Mouse (Mus musculus): ENCODE measurements at regions not wholly inside any gene's neighbourhood (a gene's known extent, or its start where the extent isn't known, plus 50 kb on each side); places are given as distances from the start of the nearest gene placed in this dataset.

GRCm38 (mm10) chr7:117778996-117779395, 337.0 kb downstream of the Rps15a start:
- Histone ChIP-seq H3K36me3 (no peaks in the 10 kb centered on the region), H3K9ac (no peak overlapping the region), H3K27me3 (no peaks in the 10 kb centered on the region), H3K4me3 (no peak overlapping the region), H3K4me1 (replicated peaks) (no peaks in the 10 kb centered on the region), H3K27ac (no peak overlapping the region), H3K4me2 (no peak overlapping the region), H3K9me3 (replicated peaks) (no peaks in the 10 kb centered on the region)
- ATAC-seq (replicated peaks; ENCODE audit: insufficient number of reproducible peaks, insufficient read depth, low FRiP score, low read depth), result no peak
- WGBS, result 70% methylated on average over 4 of the region's 4 CpGs

- H3K4me3 ChIP-seq, result no peak overlapping the region
- H3K4me1 ChIP-seq (replicated peaks), result no peaks in the 10 kb centered on the region
- H3K4me2 ChIP-seq, result no peak overlapping the region
- no peak for ATAC-seq (replicated peaks; ENCODE audit: insufficient number of reproducible peaks, insufficient read depth, low FRiP score, low read depth)
- no peak overlapping the region for H3K9ac ChIP-seq
- H3K36me3 ChIP-seq, result no peaks in the 10 kb centered on the region
- no peaks in the 10 kb centered on the region for H3K9me3 ChIP-seq (replicated peaks)
- 83% methylated on average over 2 of the region's 2 CpGs for WGBS
- no peak overlapping the region for H3K27ac ChIP-seq
- H3K27me3 ChIP-seq, result no peaks in the 10 kb centered on the region
Measured at GRCm38 (mm10) chr7:117777921-117778320, 338.1 kb downstream of the Rps15a start.

- H3K4me3 ChIP-seq, result no peak overlapping the region
- H3K27me3 ChIP-seq, result no peaks in the 10 kb centered on the region
- H3K4me1 ChIP-seq (replicated peaks), result no peaks in the 10 kb centered on the region
- no peak overlapping the region for H3K9ac ChIP-seq
- H3K27ac ChIP-seq, result no peak overlapping the region
- no peak for ATAC-seq (replicated peaks; ENCODE audit: insufficient number of reproducible peaks, insufficient read depth, low FRiP score, low read depth)
- no peaks in the 10 kb centered on the region for H3K9me3 ChIP-seq (replicated peaks)
- WGBS, result 71% methylated on average over 6 of the region's 6 CpGs
- no peaks in the 10 kb centered on the region for H3K36me3 ChIP-seq
- no peak overlapping the region for H3K4me2 ChIP-seq
Measured at GRCm38 (mm10) chr7:117771836-117772235, 344.2 kb downstream of the Rps15a start.

- ATAC-seq (replicated peaks; ENCODE audit: insufficient number of reproducible peaks, insufficient read depth, low FRiP score, low read depth), result no peak
- H3K4me1 ChIP-seq (replicated peaks), result no peaks in the 10 kb centered on the region
- no peaks in the 10 kb centered on the region for H3K9me3 ChIP-seq (replicated peaks)
- H3K36me3 ChIP-seq, result no peaks in the 10 kb centered on the region
- WGBS, result 19% methylated on average over 1 of the region's 1 CpGs
- H3K4me3 ChIP-seq, result no peak overlapping the region
- H3K27ac ChIP-seq, result no peak overlapping the region
- H3K9ac ChIP-seq, result no peak overlapping the region
- H3K27me3 ChIP-seq, result no peaks in the 10 kb centered on the region
- no peak overlapping the region for H3K4me2 ChIP-seq
Measured at GRCm38 (mm10) chr7:117759506-117759905, 356.5 kb downstream of the Rps15a start.

- Histone ChIP-seq H3K9ac (no peak overlapping the region), H3K27ac (no peak overlapping the region), H3K27me3 (no peaks in the 10 kb centered on the region), H3K36me3 (no peaks in the 10 kb centered on the region), H3K4me3 (no peak overlapping the region), H3K9me3 (replicated peaks) (no peaks in the 10 kb centered on the region), H3K4me2 (no peak overlapping the region), H3K4me1 (replicated peaks) (no peaks in the 10 kb centered on the region)
- WGBS, result 30% methylated on average over 4 of the region's 4 CpGs
- no peak for ATAC-seq (replicated peaks; ENCODE audit: insufficient number of reproducible peaks, insufficient read depth, low FRiP score, low read depth)
Measured at GRCm38 (mm10) chr7:117757033-117757432, 359.0 kb downstream of the Rps15a start.

GRCm38 (mm10) chr7:117755830-117756229, 360.2 kb downstream of the Rps15a start:
- Histone ChIP-seq H3K9me3 (replicated peaks) (no peaks in the 10 kb centered on the region), H3K4me2 (no peak overlapping the region), H3K9ac (no peak overlapping the region), H3K27ac (no peak overlapping the region), H3K27me3 (no peaks in the 10 kb centered on the region), H3K36me3 (no peaks in the 10 kb centered on the region), H3K4me3 (no peak overlapping the region), H3K4me1 (replicated peaks) (no peaks in the 10 kb centered on the region)
- 56% methylated on average over 5 of the region's 5 CpGs for WGBS
- ATAC-seq (replicated peaks; ENCODE audit: insufficient number of reproducible peaks, insufficient read depth, low FRiP score, low read depth), result no peak

- 68% methylated on average over 5 of the region's 5 CpGs for WGBS
- Histone ChIP-seq H3K4me3 (no peak overlapping the region), H3K9me3 (replicated peaks) (no peaks in the 10 kb centered on the region), H3K9ac (no peak overlapping the region), H3K4me1 (replicated peaks) (no peaks in the 10 kb centered on the region), H3K27me3 (no peaks in the 10 kb centered on the region), H3K27ac (no peak overlapping the region), H3K36me3 (no peaks in the 10 kb centered on the region), H3K4me2 (no peak overlapping the region)
- no peak for ATAC-seq (replicated peaks; ENCODE audit: insufficient number of reproducible peaks, insufficient read depth, low FRiP score, low read depth)
Measured at GRCm38 (mm10) chr7:117753296-117753695, 362.7 kb downstream of the Rps15a start.

- Histone ChIP-seq H3K9ac (no peak overlapping the region), H3K9me3 (replicated peaks) (no peaks in the 10 kb centered on the region), H3K4me2 (no peak overlapping the region), H3K27ac (no peak overlapping the region), H3K4me1 (replicated peaks) (no peaks in the 10 kb centered on the region), H3K36me3 (no peaks in the 10 kb centered on the region), H3K4me3 (no peak overlapping the region), H3K27me3 (no peaks in the 10 kb centered on the region)
- ATAC-seq (replicated peaks; ENCODE audit: insufficient number of reproducible peaks, insufficient read depth, low FRiP score, low read depth), result no peak
- 48% methylated on average over 12 of the region's 12 CpGs for WGBS
Measured at GRCm38 (mm10) chr7:117752302-117753185, 363.4 kb downstream of the Rps15a start.

- 76% methylated on average over 4 of the region's 4 CpGs for WGBS
- no peak overlapping the region for H3K27ac ChIP-seq
- ATAC-seq (replicated peaks; ENCODE audit: insufficient number of reproducible peaks, insufficient read depth, low FRiP score, low read depth), result no peak
- no peak overlapping the region for H3K9ac ChIP-seq
- no peaks in the 10 kb centered on the region for H3K4me1 ChIP-seq (replicated peaks)
- H3K9me3 ChIP-seq (replicated peaks), result no peaks in the 10 kb centered on the region
- no peaks in the 10 kb centered on the region for H3K36me3 ChIP-seq
- no peak overlapping the region for H3K4me3 ChIP-seq
- H3K4me2 ChIP-seq, result no peak overlapping the region
- H3K27me3 ChIP-seq, result no peaks in the 10 kb centered on the region
Measured at GRCm38 (mm10) chr7:117747991-117748390, 367.2 kb downstream of the Xylt1 start.

- ATAC-seq (replicated peaks; ENCODE audit: insufficient number of reproducible peaks, insufficient read depth, low FRiP score, low read depth), result no peak
- no peaks in the 10 kb centered on the region for H3K4me1 ChIP-seq (replicated peaks)
- 81% methylated on average over 4 of the region's 4 CpGs for WGBS
- H3K9ac ChIP-seq, result no peak overlapping the region
- H3K4me2 ChIP-seq, result no peak overlapping the region
- no peak overlapping the region for H3K4me3 ChIP-seq
- H3K36me3 ChIP-seq, result no peaks in the 10 kb centered on the region
- H3K27me3 ChIP-seq, result no peaks in the 10 kb centered on the region
- no peak overlapping the region for H3K27ac ChIP-seq
- H3K9me3 ChIP-seq (replicated peaks), result no peaks in the 10 kb centered on the region
Measured at GRCm38 (mm10) chr7:117746393-117746792, 365.6 kb downstream of the Xylt1 start.

- H3K27me3 ChIP-seq, result no peaks in the 10 kb centered on the region
- H3K9ac ChIP-seq, result no peak overlapping the region
- no peak overlapping the region for H3K4me2 ChIP-seq
- H3K27ac ChIP-seq, result no peak overlapping the region
- no peaks in the 10 kb centered on the region for H3K4me1 ChIP-seq (replicated peaks)
- H3K9me3 ChIP-seq (replicated peaks), result no peaks in the 10 kb centered on the region
- H3K36me3 ChIP-seq, result no peaks in the 10 kb centered on the region
- 59% methylated on average over 6 of the region's 6 CpGs for WGBS
- no peak for ATAC-seq (replicated peaks; ENCODE audit: insufficient number of reproducible peaks, insufficient read depth, low FRiP score, low read depth)
- H3K4me3 ChIP-seq, result no peak overlapping the region
Measured at GRCm38 (mm10) chr7:117739706-117740105, 358.9 kb downstream of the Xylt1 start.

GRCm38 (mm10) chr7:117735699-117736020, 354.9 kb downstream of the Xylt1 start:
- no peak overlapping the region for H3K9ac ChIP-seq
- no peaks in the 10 kb centered on the region for H3K4me1 ChIP-seq (replicated peaks)
- no peaks in the 10 kb centered on the region for H3K36me3 ChIP-seq
- no peaks in the 10 kb centered on the region for H3K27me3 ChIP-seq
- no peaks in the 10 kb centered on the region for H3K9me3 ChIP-seq (replicated peaks)
- no peak for ATAC-seq (replicated peaks; ENCODE audit: insufficient number of reproducible peaks, insufficient read depth, low FRiP score, low read depth)
- H3K27ac ChIP-seq, result no peak overlapping the region
- 72% methylated on average over 3 of the region's 3 CpGs for WGBS
- no peak overlapping the region for H3K4me2 ChIP-seq
- H3K4me3 ChIP-seq, result no peak overlapping the region
